Mouse (Mus musculus): ENCODE data around the gene Fthl17f. TPM values are rescaled to one million over a fixed set of nuclear protein-coding genes. Genes with fewer than 3 reads are reported as not detected.

Fthl17f gene
- polyA plus RNA-seq, 1 experiment from 2014 or later = not detected

Other genes starting within 250 kb of the Fthl17f start
- gene Gm6592, start 219.0 kb upstream of the Fthl17f start, polyA plus RNA-seq (2015; fragmentation: Nextera tagmentation; extraction: Ambion mirVana) = not detected in 2 replicates
- not detected in 2 replicates for gene Gm5751, start 188.8 kb upstream of the Fthl17f start, polyA plus RNA-seq (2015; fragmentation: Nextera tagmentation; extraction: Ambion mirVana)
- 17.5 and 20.7 TPM in 2 replicates for gene B630019K06Rik, start 170.6 kb upstream of the Fthl17f start, polyA plus RNA-seq (2015; fragmentation: Nextera tagmentation; extraction: Ambion mirVana)
- gene Fthl17b, start 100.0 kb upstream of the Fthl17f start, polyA plus RNA-seq (2015; fragmentation: Nextera tagmentation; extraction: Ambion mirVana) = not detected in 2 replicates
- not detected in 2 replicates for gene Fthl17c, start 86.5 kb upstream of the Fthl17f start, polyA plus RNA-seq (2015; fragmentation: Nextera tagmentation; extraction: Ambion mirVana)
- not detected in 2 replicates for gene Fthl17d, start 76.3 kb upstream of the Fthl17f start, polyA plus RNA-seq (2015; fragmentation: Nextera tagmentation; extraction: Ambion mirVana)
- not detected in 2 replicates for gene Fthl17e, start 29.5 kb upstream of the Fthl17f start, polyA plus RNA-seq (2015; fragmentation: Nextera tagmentation; extraction: Ambion mirVana)
- gene 4930402K13Rik, start 41.5 kb downstream of the Fthl17f start, polyA plus RNA-seq (2015; fragmentation: Nextera tagmentation; extraction: Ambion mirVana) = not detected in 2 replicates
- 1.7 and 1.8 TPM in 2 replicates for gene Lancl3, start 136.9 kb downstream of the Fthl17f start, polyA plus RNA-seq (2015; fragmentation: Nextera tagmentation; extraction: Ambion mirVana)
- not detected in 2 replicates for gene Gm14862, start 193.9 kb downstream of the Fthl17f start, polyA plus RNA-seq (2015; fragmentation: Nextera tagmentation; extraction: Ambion mirVana)
- gene Xk, start 209.7 kb downstream of the Fthl17f start, polyA plus RNA-seq (2015; fragmentation: Nextera tagmentation; extraction: Ambion mirVana) = 2.7 and 3.5 TPM in 2 replicates
- not detected in 2 replicates for gene H2al1m, start 220.7 kb downstream of the Fthl17f start, polyA plus RNA-seq (2015; fragmentation: Nextera tagmentation; extraction: Ambion mirVana)

All from neural tube, embryonic 13.5 days (tissue).